Mouse (Mus musculus): Measurements from ENCODE around the gene Hoxa11. TPM values are rescaled to one million over a fixed set of nuclear protein-coding genes. Genes with fewer than 3 reads are reported as not detected.
A peak's percentile ranks its signal among the peaks of the same experiment; 100 is the strongest.

Gene Hoxa11
- polyA plus RNA-seq, 2 experiments: not detected

DNA sequence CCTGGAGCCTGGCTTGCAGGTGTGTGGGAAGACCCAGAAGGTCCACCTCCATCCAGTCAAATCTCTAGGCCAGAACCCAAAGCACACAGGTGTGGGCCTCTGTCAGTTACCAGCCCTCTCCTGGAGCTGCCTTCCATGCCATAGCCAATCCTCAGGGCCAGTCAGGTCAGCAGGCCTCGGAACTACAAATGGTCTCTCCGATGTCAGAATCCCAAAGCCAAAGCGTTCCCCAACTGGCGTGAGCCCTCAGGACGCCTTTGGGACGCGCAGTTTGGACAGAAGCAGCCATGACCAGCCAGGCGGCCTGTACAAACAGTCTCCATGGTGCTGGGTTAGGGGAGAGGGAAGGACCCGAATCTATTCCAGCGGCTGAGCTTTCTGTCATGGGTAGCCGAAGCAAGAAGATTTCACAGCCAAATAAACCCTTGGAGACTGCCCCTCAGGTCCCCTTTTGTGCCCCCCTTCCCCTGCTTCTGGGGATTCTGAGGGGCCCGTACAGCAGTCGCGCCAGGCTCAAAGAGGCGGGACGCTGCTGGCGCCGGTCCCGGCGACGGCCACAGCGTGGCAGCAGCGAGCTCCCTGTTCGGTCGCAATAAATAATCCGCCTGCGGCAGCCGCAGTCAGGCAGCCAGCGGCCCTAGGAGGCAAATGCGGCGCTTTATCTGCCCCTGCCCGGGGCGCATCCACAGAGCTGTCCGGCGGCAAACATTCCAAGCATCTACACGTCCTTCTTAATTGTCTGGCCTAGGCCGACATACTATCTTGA lies 34.3 kb downstream of the Hoxa11 start:
- DNase-seq (ENCODE audit: low read depth in 3 of 3, low spot score in 3 of 3) (no peak), ATAC-seq (ENCODE audit: insufficient read depth) (no peak)
- H3K4me2 ChIP-seq (ENCODE audit: low read depth): no peak overlapping the region; the same call in 1 of the 2 replicates
- H3K9me3 ChIP-seq (ENCODE audit: control insufficient read depth, low read length): no peaks in the 10 kb centered on the region
- no peak overlapping the region for H3K9ac ChIP-seq (replicated peaks)
- no peaks in the 10 kb centered on the region for H3K36me3 ChIP-seq (replicated peaks; ENCODE audit: control insufficient read depth, insufficient read depth, low read depth)
- no peaks in the 10 kb centered on the region for H3K4me1 ChIP-seq (replicated peaks; ENCODE audit: control insufficient read depth in 2 of 2, insufficient read depth in 2 of 2, low read length in 1 of 2)
- WGBS (ENCODE audit: insufficient replicate concordance): 2% methylated on average over 37 of the region's 37 CpGs
- no peak overlapping the region for H3K27ac ChIP-seq
- TF ChIP-seq CTCF (IDR thresholded peaks at IDR 0.05; ENCODE audit: low read depth) (peak; percentile 72), EP300 (IDR thresholded peaks at IDR 0.05; ENCODE audit: low read depth) (no peak)
- peaks cover 97% of the 10 kb centered on the region for H3K27me3 ChIP-seq (ENCODE audit: control insufficient read depth, insufficient read depth, low read length)
- no peak overlapping the region for H3K4me3 ChIP-seq (ENCODE audit: insufficient read depth in 1 of 2, low read depth in 2 of 2, low read length in 2 of 2)

DNA sequence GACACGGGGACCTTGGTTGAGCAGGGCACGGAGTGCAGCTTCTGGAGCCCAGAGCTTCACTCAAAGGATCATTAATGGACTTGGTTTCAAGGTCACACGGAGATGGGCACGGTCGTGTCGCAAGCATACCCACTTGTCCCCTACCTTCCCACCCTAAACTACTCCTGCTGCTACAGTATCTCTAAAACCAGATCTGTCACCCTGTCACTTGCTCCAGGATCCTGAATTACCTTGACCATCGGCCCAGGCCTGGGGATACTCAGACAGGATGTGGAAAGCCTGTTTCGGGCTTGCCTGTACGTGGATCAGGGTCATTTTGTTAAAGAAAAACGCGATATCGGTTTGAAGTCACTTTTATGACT lies 35.9 kb downstream of the Hoxa11 start:
- no peak overlapping the region for H3K4me3 ChIP-seq (ENCODE audit: insufficient read depth in 1 of 2, low read depth in 2 of 2, low read length in 2 of 2)
- H3K4me2 ChIP-seq (ENCODE audit: low read depth): no peak overlapping the region
- WGBS (ENCODE audit: insufficient replicate concordance): 25% methylated on average over 12 of the region's 12 CpGs
- no peaks in the 10 kb centered on the region for H3K36me3 ChIP-seq (replicated peaks; ENCODE audit: control insufficient read depth, insufficient read depth, low read depth)
- DNase-seq (ENCODE audit: low read depth in 3 of 3, low spot score in 3 of 3) (no peak), ATAC-seq (ENCODE audit: insufficient read depth) (no peak)
- TF ChIP-seq CTCF (IDR thresholded peaks at IDR 0.05; ENCODE audit: low read depth): no peak
- TF ChIP-seq EP300 (IDR thresholded peaks at IDR 0.05; ENCODE audit: low read depth): no peak
- peaks cover 97% of the 10 kb centered on the region for H3K27me3 ChIP-seq (ENCODE audit: control insufficient read depth, insufficient read depth, low read length)
- H3K27ac ChIP-seq: no peak overlapping the region
- no peaks in the 10 kb centered on the region for H3K4me1 ChIP-seq (replicated peaks; ENCODE audit: control insufficient read depth in 2 of 2, insufficient read depth in 2 of 2, low read length in 1 of 2)
- no peak overlapping the region for H3K9ac ChIP-seq (replicated peaks)
- H3K9me3 ChIP-seq (ENCODE audit: control insufficient read depth, low read length): no peaks in the 10 kb centered on the region

DNA sequence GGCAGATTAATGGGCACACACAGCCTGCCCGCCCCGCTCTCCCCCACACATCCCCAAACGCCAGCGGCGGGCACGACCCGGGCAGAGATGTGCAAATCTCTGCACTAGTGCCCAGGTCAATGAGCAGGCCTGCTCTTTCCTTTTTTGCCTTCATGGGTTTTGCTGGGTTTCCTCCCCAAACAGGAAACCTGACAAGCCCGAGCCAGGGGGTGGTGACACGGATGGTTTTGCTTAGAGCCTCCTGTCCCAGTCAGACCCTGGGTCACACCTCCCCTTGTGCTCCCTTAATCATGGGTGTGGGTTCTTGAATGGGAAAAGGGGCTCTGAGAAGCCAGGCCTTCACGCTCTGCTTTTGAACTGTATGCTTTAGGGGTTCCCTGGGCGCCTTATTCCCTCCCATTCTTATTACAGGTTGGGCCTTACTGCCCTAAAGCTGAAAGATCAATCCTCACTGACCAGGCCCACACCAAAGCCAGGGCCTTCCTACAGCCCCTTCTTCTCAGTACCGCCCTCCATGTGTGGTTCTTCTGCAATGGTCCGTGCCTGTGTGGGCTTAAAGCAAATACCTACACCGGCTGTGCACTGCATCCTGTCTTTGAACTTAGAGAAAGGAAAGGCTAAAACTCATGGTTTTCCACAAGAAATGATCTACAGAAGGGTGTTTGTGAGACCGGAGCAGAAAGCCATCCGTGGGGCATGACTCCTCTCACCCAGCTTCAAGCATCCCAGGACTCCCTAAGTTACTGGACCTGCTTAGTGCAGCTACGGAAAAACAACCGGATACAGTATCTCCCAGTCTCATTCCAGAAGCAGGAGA lies 36.5 kb downstream of the Hoxa11 start:
- Histone ChIP-seq H3K4me2 (ENCODE audit: low read depth) (0 out of 2 replicates have a peak overlapping the region, but pooled peaks have one; percentile 22), H3K27me3 (ENCODE audit: control insufficient read depth, insufficient read depth, low read length) (peaks cover 97% of the 10 kb centered on the region), H3K9me3 (ENCODE audit: control insufficient read depth, low read length) (no peaks in the 10 kb centered on the region), H3K9ac (replicated peaks) (no peak overlapping the region), H3K36me3 (replicated peaks; ENCODE audit: control insufficient read depth, insufficient read depth, low read depth) (no peaks in the 10 kb centered on the region), H3K4me1 (replicated peaks; ENCODE audit: control insufficient read depth in 2 of 2, insufficient read depth in 2 of 2, low read length in 1 of 2) (no peaks in the 10 kb centered on the region), H3K4me3 (ENCODE audit: insufficient read depth in 1 of 2, low read depth in 2 of 2, low read length in 2 of 2) (no peak overlapping the region), H3K27ac (no peak overlapping the region)
- 10% methylated on average over 18 of the region's 18 CpGs for WGBS (ENCODE audit: insufficient replicate concordance)
- ATAC-seq (ENCODE audit: insufficient read depth) (no peak), DNase-seq (ENCODE audit: low read depth in 3 of 3, low spot score in 3 of 3) (no peak)
- no peak for TF ChIP-seq EP300 (IDR thresholded peaks at IDR 0.05; ENCODE audit: low read depth)
- no peak for TF ChIP-seq CTCF (IDR thresholded peaks at IDR 0.05; ENCODE audit: low read depth)

DNA sequence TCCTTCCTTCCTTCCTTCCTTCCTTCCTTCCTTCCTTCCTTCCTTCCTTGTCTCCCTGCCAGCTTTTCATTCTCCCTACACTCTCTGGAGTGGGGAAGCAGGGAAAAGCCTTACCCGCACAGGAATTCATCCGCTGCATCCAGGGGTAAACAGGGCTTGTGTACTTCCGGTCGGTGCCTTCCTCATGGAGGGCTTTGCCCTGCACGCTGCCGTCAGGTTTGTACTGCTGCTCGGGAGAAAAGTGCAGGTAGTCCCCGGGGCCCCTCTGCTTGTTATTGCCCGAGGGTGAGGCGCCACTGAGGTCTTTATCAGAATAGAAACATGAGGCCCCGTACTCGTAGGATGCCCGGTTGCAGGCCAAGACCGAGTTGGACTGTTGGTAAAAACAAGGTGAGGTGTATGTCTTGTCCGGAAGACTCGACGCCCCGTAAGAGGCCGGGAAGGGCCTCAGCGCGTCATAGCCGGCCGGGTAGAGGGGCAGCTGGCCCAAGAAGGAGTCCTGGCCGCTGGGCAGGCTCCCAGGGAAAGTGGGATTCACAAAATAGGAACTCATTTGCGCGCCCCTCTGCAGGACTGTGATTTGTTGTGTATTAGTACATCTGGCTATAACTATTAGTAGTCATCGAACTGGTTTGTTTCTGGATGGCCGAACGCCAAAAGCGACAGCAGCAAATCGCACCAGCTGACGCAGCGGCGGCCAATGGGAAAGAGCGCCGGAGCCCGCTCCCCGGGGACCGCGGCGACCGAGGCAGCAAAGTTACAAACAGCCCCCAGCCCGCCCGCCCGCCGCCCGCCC lies 37.3 kb downstream of the Hoxa11 start, which contains the start of gene Hoxa6:
Gene Hoxa6 (minus strand): TSS at position 651 of the 796 bp plus-strand sequence.
- no peaks in the 10 kb centered on the region for H3K36me3 ChIP-seq (replicated peaks; ENCODE audit: control insufficient read depth, insufficient read depth, low read depth)
- H3K9me3 ChIP-seq (ENCODE audit: control insufficient read depth, low read length): no peaks in the 10 kb centered on the region
- H3K4me2 ChIP-seq (ENCODE audit: low read depth): 0 out of 2 replicates have a peak within 1 kb of the TSS, but pooled peaks have one; percentile 22
- no peak within 1 kb of the TSS for H3K4me3 ChIP-seq (ENCODE audit: insufficient read depth in 1 of 2, low read depth in 2 of 2, low read length in 2 of 2)
- TF ChIP-seq EP300 (IDR thresholded peaks at IDR 0.05; ENCODE audit: low read depth) (no peak), CTCF (IDR thresholded peaks at IDR 0.05; ENCODE audit: low read depth) (no peak)
- no peak within 1 kb of the TSS for H3K27ac ChIP-seq
- H3K4me1 ChIP-seq (replicated peaks; ENCODE audit: control insufficient read depth in 2 of 2, insufficient read depth in 2 of 2, low read length in 1 of 2): no peaks in the 10 kb centered on the region
- no peak within 1 kb of the TSS for H3K9ac ChIP-seq (replicated peaks)
- peaks cover 97% of the 10 kb centered on the region for H3K27me3 ChIP-seq (ENCODE audit: control insufficient read depth, insufficient read depth, low read length)
- ATAC-seq (ENCODE audit: insufficient read depth) (no peak), DNase-seq (ENCODE audit: low read depth in 3 of 3, low spot score in 3 of 3) (no peak)
- WGBS (ENCODE audit: insufficient replicate concordance): 4% methylated on average over 47 of the region's 47 CpGs

DNA sequence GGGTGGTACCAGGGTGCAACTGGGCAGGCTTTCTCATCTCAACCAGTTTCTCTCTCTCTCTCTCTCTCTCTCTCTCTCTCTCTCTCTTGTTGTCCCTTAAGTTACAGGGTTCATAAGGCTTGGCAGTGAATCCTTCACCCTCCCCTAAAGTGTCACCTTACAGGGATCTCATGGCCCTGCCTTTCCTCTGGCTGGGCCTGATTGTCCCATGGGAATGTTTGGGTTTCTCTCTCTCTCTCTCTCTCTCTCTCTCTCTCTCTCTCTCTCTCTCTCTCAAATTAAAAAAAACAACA lies 38.0 kb downstream of the Hoxa11 start:
- H3K4me2 ChIP-seq (ENCODE audit: low read depth): no peak overlapping the region
- H3K27me3 ChIP-seq (ENCODE audit: control insufficient read depth, insufficient read depth, low read length): peaks cover 97% of the 10 kb centered on the region
- H3K9ac ChIP-seq (replicated peaks): no peak overlapping the region
- DNase-seq (ENCODE audit: low read depth in 3 of 3, low spot score in 3 of 3) (no peak), ATAC-seq (ENCODE audit: insufficient read depth) (no peak)
- H3K4me1 ChIP-seq (replicated peaks; ENCODE audit: control insufficient read depth in 2 of 2, insufficient read depth in 2 of 2, low read length in 1 of 2): no peaks in the 10 kb centered on the region
- no peak overlapping the region for H3K4me3 ChIP-seq (ENCODE audit: insufficient read depth in 1 of 2, low read depth in 2 of 2, low read length in 2 of 2)
- H3K27ac ChIP-seq: no peak overlapping the region
- H3K9me3 ChIP-seq (ENCODE audit: control insufficient read depth, low read length): no peaks in the 10 kb centered on the region
- H3K36me3 ChIP-seq (replicated peaks; ENCODE audit: control insufficient read depth, insufficient read depth, low read depth): no peaks in the 10 kb centered on the region
- TF ChIP-seq CTCF (IDR thresholded peaks at IDR 0.05; ENCODE audit: low read depth): no peak
- no peak for TF ChIP-seq EP300 (IDR thresholded peaks at IDR 0.05; ENCODE audit: low read depth)

Data from liver, embryonic 14.5 days (tissue).